Mouse (Mus musculus) spleen, postnatal 4 days (tissue): ENCODE measurements around the gene Fibp.
A peak's percentile ranks its signal among the peaks of the same experiment; 100 is the strongest.

Source experiments
- DNase-seq, 2 experiments: peaks; one replicate each; pipeline ENCODE4 v3.0.0; 2022; ENCODE audit warnings: low spot score in 2 of 2

The Fibp gene

DNA sequence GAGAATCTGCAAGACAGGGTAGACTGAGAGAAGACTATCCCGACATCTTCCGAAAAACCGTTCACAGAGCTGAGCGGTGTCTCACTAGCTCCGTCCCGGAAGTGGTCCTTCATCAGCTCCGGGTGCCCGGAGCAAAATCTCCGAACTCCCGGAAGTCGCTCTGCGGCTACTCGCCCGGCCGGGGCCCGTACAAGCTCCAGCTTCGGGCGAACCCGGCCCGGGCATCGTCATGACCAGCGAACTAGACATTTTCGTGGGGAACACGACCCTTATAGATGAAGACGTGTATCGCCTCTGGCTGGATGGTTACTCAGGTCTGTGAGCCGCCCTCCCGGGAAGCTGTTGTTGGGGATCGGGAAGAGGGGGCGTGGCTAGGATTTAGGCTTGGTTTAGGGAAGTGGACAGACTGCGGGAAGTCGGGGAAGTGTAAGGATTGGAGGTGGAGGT, at the start of gene Fibp:
Gene Fibp (plus strand): TSS at position 151 of the 447 bp plus-strand sequence.
- peak; percentile 86 to 93 for DNase-seq

DNA sequence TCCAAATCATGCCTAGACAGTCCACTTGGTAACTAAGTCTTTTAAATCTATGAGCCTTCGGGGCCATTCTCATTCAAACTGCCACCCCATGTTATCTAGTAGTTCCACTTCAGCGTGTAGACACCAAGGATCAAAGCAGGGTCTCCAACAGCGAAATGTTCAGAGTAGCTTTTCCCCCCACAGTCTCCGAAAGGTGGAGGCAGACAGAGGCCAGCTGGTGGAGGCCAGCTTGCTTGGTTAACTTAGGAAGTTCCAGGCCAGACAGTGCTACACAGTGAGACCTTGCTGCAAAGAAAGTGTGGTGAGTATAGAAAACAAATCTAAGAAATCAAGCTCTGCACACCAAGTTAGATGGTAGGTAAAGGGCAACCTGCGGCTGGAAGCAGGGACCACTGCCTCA, 49.8 kb upstream of the Fibp start:
- DNase-seq, result no peak

DNA sequence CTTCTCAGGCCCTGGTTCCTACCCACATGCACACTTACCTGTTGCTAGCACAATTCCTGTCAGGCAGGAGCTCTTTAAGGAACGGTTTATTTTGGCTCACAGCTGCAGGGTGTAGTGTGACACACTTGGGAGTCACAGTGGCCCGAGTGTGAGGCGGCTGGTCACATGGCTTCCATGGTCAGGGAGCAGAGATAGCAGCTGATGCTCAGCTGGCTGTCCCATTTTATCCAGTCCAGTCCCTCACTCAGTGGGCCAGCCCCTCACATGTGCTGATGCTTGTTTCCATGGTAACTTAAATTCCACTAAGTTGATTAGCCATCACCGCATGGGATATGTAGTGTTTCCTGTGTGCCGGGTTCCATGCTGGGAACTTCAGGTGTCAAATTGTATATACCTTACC, 48.5 kb upstream of the Fibp start:
- no peak for DNase-seq

DNA sequence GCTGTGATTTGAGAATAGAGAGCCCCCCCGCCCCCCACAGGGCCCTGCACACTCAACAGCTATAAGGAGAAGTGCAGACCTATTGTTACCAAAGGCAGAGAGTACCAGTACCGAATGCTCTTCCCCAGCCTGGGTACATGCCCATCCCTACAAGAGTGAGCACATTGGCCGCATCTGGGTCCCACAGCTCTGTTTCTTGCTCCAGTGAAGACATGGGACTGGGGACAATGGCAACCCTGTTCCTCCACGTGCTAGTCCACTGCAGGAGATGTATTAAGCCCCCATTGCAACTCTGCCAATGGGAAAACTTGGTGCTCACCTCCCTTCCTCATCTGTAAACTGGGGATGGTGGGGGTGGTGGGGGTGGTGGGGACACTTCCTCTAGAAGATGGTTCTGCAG, 46.6 kb upstream of the Fibp start:
- no peak for DNase-seq

DNA sequence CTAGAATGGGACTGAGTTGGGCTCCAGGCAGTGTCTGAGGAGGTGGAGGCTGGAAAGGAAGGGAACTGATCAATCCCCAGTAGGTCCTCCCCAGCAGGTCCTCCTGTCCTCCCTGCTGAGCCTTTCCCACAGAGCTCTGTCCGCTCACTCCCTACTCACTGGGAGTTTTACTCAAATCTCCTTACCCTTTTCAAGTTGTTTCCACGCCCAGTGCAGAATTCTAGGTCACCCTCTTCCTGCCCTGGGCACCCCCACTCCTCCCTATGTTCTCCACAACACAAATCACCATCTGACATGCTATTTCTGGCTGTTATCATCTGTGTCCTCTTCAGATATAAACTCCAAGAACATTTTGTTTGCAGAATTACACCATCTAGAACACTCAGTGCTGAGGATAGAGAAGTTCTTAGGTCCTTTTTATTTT, 45.9 kb upstream of the Fibp start:
- DNase-seq, result no peak

DNA sequence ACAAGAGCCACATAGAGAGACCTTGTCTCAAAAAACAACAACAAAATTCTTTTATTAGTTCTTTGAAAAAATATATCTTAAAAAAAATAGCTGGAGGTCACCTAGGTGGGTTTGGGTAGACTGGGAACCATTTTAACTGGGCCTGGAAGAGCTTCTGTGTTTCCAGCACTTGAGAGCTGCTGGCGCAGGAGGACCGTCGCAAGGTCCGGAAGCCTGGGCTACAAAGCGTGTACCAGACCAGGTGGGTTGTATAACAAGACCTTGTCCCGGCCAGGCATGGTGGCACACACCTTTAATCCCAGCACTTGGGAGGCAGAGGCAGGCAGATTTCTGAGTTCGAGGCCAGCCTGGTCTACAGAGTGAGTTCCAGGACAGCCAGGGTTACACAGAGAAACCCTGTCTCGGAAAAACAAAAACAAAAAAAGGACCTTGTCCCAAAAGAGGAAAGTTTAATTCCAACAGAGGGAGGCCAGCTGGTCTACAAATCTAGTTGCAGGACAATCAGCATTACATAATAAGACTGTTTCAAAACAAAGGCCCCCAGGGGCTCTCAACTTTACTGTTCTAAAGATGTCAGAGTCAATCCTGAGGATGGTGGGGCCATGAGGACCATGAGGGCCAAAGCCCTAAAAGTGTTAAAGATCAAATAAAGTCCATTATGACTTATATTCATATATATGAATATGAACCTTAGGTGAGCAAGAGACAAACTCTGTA, 41.5 kb upstream of the Fibp start:
- no peak for DNase-seq

DNA sequence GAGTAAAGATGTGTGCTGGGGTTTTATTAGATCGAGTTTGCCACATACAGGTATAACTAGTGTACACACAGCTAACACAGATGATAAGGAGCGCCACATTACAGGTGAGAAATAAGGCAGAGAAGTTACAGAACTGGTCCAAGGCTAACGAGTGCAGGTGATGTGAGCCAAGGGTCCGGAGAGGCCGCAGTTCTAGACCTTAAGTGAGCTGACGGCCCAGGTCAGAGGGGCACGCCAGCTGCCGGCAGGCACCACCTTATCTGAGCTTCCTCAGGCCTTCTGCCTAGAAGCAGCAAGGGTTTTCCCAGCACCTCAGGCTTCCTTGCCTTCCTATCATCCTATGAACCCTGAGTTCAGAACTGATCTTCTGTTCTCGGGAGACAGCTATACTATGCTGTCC, 40.8 kb upstream of the Fibp start:
- DNase-seq, result no peak

DNA sequence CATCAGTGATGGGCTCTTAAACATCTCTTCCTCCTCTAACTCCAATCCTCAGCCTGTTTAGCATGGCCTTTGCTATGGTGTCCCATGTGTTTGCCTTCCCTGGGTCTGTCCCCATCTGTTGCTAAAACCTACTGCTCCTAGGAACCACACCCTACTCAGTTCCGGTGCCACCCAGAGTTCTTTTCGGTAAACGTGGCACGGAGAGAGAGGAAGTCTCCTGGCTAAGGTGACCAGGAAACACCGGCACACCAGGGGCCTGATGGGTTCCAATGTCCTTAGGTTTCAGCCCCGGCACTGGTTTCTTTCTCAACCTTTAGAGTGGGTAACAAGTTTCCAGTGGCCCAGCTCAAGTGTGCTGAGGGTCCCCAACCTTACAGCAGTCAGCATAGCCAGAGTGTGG, 39.8 kb upstream of the Fibp start:
- DNase-seq, result no peak

DNA sequence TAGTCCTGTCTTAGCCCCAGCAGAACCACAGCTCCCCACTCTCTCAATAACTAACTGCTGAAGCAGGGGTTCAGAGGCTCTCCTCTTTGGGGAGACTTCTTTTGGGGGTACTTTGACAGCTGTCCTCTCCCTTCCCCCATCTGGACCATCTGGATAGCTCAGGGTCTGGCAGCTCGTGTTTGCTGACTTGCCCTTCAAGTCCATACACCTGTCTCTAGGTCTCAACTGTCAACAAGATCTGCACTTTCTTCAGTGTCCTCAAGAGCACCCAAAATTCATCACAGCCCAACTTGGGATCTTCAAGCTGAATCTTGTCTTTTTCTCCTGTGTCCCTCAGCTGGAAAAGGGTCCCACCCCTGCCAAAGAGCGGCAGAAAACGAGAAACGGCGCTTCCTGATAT, 38.6 kb upstream of the Fibp start:
- no peak for DNase-seq

DNA sequence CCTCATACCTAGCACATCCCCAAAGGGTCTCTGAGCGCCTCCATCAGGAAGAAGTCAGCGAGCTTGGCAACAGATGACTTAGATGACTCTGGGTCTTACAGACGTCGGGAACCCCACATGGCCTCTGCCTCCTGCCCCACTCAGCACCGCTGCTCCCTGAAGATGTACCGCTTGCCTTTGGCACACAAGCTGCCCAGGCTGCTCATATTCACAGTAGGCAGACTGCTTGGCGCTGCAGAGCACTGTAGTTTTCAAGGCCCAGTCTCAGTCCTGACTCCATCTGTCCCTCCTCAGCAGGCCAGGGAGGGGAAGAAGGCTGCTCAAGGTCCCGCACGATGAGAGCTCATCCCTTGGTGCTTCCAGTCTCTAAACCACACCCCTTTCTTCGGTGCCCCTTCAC, 38.1 kb upstream of the Fibp start:
- no peak for DNase-seq

DNA sequence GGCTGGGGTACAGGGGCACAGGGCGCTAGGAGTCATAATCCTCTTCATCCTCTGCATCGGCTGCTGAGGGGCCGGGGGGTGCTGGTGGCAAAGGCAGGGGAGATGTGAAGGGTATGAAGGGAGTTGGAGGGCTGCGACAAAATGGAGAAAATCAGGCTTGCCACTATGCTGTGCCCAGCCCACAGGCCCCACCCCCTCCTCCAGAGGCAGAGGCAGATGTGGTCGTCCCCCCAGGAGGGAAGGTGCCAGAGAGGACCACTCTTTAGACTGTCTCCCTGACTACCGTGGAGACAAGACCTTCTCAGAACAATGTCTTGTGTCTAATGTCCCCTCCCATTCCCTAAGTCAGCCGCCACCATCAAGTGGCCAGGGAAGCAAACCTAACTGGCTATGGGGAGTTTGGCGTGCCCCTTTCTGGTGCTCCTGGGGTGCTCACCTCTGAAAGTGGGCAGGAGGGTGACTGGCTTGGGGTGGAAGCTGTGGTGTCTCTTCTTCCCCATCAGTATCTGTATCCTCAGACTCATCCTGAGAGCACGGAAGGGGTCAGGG, 37.4 kb upstream of the Fibp start:
- DNase-seq, result no peak

DNA sequence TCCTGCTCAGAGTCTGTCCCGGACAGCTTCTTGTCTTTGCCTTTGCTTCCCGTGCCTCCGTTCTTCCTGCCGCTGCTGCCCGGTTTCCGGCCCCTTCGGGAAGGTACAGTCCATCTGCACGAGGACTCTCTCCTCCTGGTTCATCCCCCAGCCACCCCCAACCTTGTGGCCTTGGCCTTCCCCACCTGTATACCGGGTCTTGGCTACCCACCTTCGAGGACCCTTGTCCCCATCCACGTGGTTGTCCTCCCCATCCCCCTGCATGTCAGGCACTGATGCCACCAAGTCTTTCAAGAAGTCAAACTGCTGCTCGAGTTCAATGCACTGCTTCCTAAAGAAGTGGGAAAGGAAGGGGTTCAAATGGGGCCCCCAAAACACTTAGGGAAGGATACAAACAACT, 36.9 kb upstream of the Fibp start:
- DNase-seq, result peak in 1 of 2 experiments; percentile 65

DNA sequence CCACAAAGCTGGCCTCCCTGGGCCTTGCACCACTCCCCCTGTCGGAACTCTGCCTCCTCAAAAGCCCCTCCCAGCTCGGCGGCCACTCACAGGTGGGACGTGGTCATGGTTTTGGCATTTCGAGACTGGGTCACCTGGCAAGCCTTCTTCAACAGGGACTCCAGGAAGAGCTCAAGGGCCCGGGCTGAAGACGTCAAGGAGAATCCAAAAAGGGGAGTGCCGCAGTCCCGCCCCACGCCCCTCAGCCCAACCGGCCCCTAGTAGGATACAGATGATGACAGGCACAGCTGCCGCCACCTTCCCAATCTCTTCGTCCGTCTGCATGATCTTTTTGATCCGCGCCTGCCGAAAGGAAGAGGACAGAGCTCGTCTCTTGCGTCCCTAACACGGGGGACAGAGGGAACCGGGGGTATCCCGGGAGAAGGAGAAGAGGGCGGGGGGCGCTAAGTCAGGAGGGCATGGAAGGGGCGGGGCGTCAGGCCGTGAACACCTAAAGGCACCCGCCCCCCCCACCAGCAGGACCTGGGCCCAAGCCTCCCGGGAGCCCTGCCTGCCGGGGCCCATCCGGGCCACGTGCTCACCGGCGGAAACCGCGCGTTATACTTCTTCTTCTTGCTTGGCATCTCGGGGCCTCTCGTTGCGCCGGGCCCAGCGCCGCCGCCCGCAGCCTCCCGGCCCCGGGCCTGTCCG, 36.2 kb upstream of the Fibp start:
- peak; percentile 67 to 86 for DNase-seq

DNA sequence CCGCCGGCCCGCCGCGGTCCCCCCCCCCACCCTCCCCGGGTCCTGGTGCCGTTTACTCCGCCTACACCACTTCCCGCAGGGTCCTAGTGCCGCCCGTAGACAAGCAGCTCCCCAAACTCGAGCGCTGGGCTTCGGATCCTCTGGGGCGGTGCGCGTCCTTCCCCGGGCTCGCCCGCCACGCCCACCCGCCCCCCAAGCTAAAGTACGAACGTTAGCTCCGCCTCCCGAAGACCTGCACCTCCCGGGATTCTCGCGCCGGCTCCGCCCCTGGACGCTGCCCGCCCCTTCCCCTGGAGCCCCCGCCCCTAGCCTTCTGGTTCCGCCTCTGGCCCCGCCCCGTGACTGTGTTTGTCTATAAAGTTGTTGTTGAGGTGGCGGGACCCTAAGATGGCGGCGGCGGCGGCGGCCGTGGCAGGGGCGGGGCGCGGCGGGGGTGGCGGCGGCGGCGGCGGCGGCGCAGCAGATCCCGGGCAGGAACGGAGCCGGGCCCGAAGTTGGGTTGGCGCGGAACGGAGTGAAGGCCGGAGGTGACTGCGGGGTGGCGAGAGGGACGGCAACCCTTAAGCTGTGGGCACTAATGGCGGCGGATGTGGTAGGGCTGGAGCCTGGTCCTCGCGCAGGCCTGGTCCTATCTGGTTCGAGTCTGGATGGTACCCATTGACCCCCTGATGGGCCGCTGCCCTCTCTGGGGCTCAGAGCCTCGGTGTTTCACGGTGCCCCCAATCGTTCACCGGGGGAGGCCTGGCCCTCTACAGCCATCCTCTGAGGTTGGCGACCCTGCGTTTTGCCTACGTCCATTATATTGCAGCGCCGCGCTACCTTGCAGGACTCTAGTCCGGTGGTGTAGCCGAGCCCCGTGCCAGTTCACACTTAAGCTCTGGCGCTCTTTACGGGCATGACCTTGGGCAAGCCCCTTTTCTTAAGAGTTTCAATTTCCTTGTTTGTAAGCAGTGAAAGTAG, 35.4 kb upstream of the Fibp start, which contains the start of the genes Drap1 and AI837181:
Gene Drap1 (minus strand): TSS at position 198 of the 960 bp plus-strand sequence.
Gene AI837181 (plus strand): TSS at position 363 of the 960 bp plus-strand sequence.
- peak; percentile 97 to 98 for DNase-seq

DNA sequence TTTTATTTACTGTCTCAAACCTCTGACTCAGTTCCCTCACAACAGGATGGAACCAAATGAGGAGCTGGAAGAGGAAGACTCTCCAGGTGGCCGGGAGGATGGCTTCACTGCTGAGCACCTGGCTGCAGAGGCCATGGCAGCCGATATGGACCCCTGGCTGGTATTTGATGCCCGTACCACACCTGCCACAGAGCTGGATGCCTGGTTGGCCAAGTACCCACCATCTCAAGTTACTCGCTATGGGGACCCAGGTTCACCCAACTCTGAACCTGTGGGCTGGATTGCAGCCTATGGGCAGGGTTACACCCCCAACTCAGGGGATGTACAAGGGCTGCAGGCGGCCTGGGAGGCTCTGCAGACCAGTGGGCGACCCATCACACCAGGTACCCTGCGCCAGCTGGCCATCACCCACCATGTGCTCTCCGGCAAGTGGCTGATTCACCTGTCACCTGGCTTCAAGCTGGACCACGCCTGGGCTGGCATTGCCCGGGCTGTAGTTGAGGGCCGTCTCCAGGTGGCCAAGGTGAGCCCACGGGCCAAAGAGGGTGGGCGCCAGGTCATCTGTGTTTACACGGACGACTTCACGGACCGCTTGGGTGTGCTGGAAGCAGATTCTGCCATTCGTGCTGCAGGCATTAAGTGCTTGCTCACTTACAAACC, 34.4 kb upstream of the Fibp start:
- DNase-seq, result no peak

DNA sequence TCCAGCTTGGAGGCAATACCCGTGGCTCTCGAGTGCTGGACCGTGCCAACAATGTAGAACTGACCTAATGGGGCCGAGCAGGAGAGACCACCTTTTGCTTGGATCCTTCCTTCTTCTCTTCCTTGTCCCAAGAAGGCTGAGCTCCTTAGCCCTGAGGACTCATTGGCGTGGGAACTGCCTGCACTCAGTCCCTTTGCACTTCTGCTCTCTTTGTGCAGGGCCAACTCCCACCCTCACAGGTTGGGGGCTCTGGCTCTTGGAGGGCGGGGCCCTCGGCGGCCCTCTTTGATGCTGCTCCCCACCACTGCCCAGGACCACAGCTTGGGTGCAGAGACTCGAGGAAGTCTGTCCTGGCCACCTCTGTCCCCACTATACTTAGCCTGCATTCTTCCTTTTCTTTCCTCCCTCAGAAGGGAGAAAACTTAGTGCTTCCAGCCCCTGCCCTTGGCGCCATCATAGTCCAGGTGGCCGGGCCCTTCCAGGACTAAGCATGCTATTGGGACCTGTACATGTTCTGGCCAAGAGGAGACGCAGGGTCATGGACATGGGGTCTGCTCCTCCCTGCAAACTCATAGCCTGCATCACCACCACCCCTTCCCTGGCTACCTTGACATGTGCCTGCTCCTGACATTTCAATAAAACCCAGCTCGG, 33.6 kb upstream of the Fibp start:
- no peak for DNase-seq

DNA sequence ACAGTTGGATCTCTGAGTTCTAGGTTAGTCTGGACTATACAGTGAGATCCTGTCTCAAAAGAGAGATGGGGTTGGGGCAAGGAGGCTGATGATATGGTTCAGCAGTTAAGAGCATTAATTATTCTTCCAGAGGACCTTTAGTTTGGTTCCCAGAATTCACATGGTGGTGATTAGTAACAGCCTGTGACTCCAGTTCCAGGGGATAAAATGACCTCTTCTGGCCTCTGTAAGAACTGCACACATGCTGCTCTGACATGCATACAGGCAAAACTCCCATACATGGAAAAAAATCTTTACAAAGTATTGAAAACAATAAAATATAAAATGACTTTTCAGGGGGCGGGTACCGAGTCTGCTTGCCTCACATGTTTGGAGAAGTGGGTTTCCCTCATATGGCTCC, 32.3 kb upstream of the Fibp start:
- no peak for DNase-seq

DNA sequence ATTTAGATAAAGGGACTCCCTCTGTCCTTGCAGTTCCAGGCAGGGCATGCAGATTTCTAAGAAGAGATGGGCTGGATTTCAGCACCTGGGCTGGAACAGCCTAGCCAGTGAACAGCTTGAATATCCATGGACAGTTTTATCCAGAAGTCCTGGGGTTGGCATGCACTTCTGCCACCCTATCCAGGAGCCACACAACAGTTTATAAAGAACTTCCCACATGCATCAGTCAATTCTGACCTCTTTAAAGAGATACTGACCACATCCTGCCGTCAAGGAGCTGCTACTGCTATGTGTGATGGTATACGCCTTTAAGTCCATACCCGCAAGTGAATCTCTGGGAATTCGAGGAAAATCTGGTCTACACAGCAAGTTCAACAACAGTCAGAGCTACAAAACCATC, 31.2 kb upstream of the Fibp start:
- DNase-seq, result no peak

DNA sequence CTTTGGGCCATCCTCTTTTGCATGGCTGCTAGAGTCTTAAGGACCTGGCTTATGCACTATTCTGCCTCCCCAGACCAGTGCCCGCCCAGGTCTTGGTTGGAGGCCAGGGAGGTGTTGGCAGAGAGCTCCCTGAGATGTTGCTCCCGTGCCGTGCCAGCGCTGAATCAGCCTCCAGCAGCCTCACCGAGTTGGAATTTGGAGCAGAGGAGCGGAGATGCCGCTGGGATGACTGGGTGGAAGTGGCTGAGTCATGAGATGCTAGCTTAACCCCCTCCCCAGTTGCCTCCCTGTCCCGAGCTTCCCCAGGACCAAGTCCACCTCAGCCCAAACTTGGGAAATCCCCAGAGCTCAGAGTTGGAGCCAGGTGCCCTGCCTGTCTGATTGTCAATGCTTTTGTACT, 30.6 kb upstream of the Fibp start:
- DNase-seq, result no peak

DNA sequence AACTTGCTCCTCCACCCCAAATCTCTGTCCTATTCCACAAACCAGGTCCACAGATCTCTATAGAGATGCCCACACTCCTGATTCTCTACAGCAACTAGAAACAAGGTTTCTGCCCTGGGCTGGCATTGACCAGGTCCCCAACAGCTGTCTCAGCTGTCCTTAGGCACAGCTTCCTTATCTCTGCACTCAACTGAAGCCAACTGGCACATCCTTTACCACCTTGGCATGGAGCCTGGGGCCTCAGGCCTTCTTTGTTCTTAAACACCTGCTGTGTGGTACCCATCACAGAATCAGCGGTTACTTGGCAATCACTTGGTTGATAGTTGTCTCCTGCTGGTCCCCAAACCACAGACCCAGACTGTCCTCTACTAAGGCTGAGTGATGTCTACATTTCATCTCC, 30.0 kb upstream of the Fibp start:
- DNase-seq, result no peak
